Mouse (Mus musculus) effector memory CD4-positive, alpha-beta T cell, adult 7 months (primary cell): Measurements from ENCODE around the gene Rsph3b. TPM values are rescaled to one million over a fixed set of nuclear protein-coding genes. Genes with fewer than 3 reads are reported as not detected.

Experiments
- polyA plus RNA-seq: library from polyadenylated mRNA; unstranded; fragments of 100-300 nt; shearing (Covaris generic); gene quantifications from one replicate; pipeline ENCODE4 v1.2.1, GENCODE M21; 2017

Rsph3b gene
- polyA plus RNA-seq, result 14.6 TPM

GRCm38 (mm10) chr17:6947984-6948768 lies at the start of gene Rsph3b:
Gene Rsph3b (minus strand): TSS chr17:6948682.

DNA sequence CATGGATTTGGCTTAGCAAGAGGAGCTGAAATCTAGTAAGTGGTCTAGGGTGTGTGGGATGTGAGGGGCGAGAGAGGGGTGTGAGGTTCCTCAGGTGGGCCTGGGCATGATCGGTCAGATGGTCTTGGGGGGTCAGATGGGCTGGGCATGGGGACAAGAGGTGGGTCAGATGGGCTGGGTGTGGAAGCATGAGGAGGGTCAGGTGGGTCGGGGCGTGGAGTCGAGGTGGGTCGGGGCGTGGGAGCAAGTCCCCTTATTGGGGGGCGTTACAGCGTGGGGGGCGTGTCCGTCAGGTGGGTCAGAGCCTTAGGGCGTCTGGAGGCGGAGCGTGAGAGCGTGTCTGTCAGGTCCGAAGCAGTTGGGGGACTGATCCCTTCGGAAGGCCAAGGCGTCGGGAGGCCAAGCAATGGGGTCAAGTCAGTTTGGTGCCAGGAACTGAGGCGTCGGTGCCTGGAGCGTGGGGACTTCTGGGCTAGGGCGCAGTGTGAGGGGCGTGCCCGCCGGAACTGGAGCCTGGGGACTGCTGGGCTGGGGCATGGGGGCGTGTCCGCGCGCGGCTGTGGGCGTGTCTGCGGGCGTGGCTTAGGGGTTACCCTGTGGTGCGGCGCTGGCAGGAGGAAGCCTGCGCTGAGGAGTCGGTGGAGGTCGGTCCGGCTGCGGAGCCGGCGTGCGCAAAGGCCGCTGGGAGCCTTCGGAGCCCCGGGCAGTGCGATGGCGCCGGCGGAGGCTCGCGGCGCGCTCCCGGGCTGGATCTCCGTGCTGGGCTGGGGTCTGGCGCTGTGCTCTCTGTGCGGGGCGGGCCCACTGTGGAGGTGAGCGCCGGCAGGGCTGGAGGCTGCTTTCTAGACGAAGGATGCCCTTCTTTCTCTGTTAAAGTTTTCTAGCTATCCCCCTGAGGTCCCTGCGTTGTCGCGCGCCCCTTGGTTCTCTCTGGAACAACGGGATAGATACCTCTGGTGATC lies 30.1 kb upstream of the Rsph3b start, which contains the start of gene Gm49721:
Gene Gm49721, plus strand, starts transcription at position 618 of the 962 bp plus-strand sequence.

GRCm38 (mm10) chr17:6970334-6970733 lies 21.9 kb upstream of the Rsph3b start, which contains the start of gene Rnaset2b:
Gene Rnaset2b (plus strand): TSS chr17:6970634.

DNA sequence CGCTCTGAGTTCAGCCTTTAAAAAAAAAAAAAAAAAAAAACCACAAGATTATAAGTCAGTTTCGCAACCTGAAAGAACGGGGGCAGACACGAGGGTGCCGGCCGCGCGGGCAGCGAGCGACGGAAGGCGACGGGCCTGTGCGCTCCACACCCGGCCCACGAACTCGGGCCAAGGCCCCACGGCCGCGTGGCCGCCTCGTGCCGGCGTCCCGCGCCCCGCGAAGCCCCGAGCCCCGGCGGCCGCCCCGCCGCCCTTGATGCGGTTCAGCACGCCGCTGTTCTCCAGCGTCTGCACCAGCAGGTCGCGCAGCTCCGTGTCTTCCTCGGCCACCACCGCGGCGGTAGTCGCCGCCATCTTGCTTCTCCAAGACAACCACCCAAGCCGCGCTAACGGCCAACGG lies 12.3 kb upstream of the Rsph3b start, which contains the start of gene Tagap1:
Gene Tagap1, minus strand, starts transcription at position 381 of the 400 bp plus-strand sequence.

Other genes with a start within 250 kb of the Rsph3b start
- gene Ezr, start 165.9 kb downstream of the Rsph3b start, polyA plus RNA-seq, result 553 TPM
- gene Tagap1, start 12.5 kb upstream of the Rsph3b start, polyA plus RNA-seq, result 35.2 TPM
- gene Rnaset2b, start 22.0 kb upstream of the Rsph3b start, polyA plus RNA-seq, result 562 TPM
- gene Gm49721, start 30.2 kb upstream of the Rsph3b start, polyA plus RNA-seq, result 0.27 TPM
- not detected for gene Gm1604a, start 76.9 kb upstream of the Rsph3b start, polyA plus RNA-seq
- 2.0 TPM for gene Rps6ka2, start 221.4 kb upstream of the Rsph3b start, polyA plus RNA-seq